Mouse (Mus musculus): ENCODE measurements at regions not wholly inside any gene's neighbourhood (a gene's known extent, or its start where the extent isn't known, plus 50 kb on each side); places are given as distances from the start of the nearest gene placed in this dataset.

DNA sequence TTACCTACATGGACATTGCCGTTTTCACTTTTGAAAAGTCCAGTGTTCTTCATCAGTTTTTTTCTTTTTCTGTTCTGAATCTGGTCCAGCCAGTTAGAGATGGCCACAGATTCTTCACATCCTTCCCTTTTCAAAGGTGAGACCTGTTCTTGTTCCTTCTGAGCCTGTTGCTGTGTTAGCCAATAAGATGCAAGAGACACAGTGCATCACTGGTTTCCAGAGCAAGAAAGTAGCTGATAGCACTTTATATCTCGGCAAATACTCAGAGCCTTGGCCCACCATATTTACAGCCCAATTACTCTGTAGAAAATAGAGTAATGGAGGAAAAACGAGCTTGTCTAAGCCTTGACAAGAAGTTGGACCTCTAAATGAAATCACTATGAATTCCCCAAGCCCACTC is 180.7 kb upstream of the Fbxl17 start:
- DNase-seq, result no peak
- no peaks in the 10 kb centered on the region for H3K27me3 ChIP-seq (ENCODE audit: control insufficient read depth, insufficient read depth, low read length)
- WGBS, result 79% methylated on average over 3 of the region's 3 CpGs
- H3K36me3 ChIP-seq (ENCODE audit: control insufficient read depth, insufficient read depth, low read length), result no peaks in the 10 kb centered on the region
- no peak overlapping the region for H3K4me3 ChIP-seq (ENCODE audit: control insufficient read depth, insufficient read depth, low read length)
- TF ChIP-seq POLR2A (IDR thresholded peaks at IDR 0.05; ENCODE audit: control insufficient read depth, extremely low read depth, insufficient read depth, low read length, poor library complexity) (no peak), CTCF (IDR thresholded peaks at IDR 0.05; ENCODE audit: borderline replicate concordance, control insufficient read depth, extremely low read depth, insufficient read depth, low read length, poor library complexity) (no peak)
- no peak overlapping the region for H3K27ac ChIP-seq (ENCODE audit: control insufficient read depth, insufficient read depth, low read length)
- no peaks in the 10 kb centered on the region for H3K4me1 ChIP-seq (replicated peaks; ENCODE audit: control insufficient read depth, insufficient read depth, low read length)

DNA sequence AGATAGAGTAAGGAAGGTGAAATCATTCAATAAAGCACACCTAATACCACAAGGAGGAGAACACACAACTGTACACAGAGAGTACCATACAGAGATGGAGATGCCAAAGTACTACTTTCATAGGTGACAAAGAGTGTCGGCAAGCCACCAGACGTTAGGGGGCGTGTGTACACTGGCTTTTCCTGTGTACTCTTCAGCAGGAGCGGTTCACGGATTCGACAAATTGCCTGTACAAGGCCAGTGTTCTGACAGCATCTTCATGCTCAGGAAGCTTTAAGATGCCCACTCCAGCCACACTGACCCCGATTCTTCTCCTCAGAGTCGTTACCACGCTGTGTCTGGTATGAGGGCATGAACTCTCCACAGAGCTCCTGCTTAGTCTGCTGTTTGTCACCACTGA is 179.5 kb upstream of the Fer start:
- Histone ChIP-seq H3K27me3 (ENCODE audit: control insufficient read depth, insufficient read depth, low read length) (no peaks in the 10 kb centered on the region), H3K36me3 (ENCODE audit: control insufficient read depth, insufficient read depth, low read length) (no peaks in the 10 kb centered on the region), H3K4me1 (replicated peaks; ENCODE audit: control insufficient read depth, insufficient read depth, low read length) (no peaks in the 10 kb centered on the region), H3K27ac (ENCODE audit: control insufficient read depth, insufficient read depth, low read length) (no peak overlapping the region), H3K4me3 (ENCODE audit: control insufficient read depth, insufficient read depth, low read length) (no peak overlapping the region)
- WGBS, result 86% methylated on average over 9 of the region's 9 CpGs
- no peak for DNase-seq
- TF ChIP-seq POLR2A (IDR thresholded peaks at IDR 0.05; ENCODE audit: control insufficient read depth, extremely low read depth, insufficient read depth, low read length, poor library complexity) (no peak), CTCF (IDR thresholded peaks at IDR 0.05; ENCODE audit: borderline replicate concordance, control insufficient read depth, extremely low read depth, insufficient read depth, low read length, poor library complexity) (no peak)

DNA sequence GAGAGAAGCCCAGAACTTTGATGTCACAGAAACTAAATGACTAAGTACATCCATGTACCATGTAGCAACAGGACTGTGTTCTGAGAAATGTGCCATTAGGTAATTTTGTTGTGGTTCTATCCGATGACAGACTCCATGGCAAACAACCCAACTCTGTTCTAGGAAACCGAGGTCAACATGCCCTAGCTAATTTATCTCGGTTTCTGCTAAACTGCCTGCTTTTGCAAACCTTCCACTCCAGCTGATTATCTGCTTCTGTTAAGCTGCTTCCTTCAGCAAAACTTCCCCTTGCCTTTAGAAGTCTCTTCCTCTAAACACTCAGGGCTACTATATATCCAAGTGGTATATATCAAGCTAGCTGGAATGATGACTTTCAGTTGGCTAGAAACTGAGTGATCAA is 178.8 kb upstream of the Fer start:
- no peak for DNase-seq
- Histone ChIP-seq H3K4me3 (ENCODE audit: control insufficient read depth, insufficient read depth, low read length) (no peak overlapping the region), H3K36me3 (ENCODE audit: control insufficient read depth, insufficient read depth, low read length) (no peaks in the 10 kb centered on the region), H3K27ac (ENCODE audit: control insufficient read depth, insufficient read depth, low read length) (no peak overlapping the region), H3K27me3 (ENCODE audit: control insufficient read depth, insufficient read depth, low read length) (no peaks in the 10 kb centered on the region), H3K4me1 (replicated peaks; ENCODE audit: control insufficient read depth, insufficient read depth, low read length) (no peaks in the 10 kb centered on the region)
- TF ChIP-seq POLR2A (IDR thresholded peaks at IDR 0.05; ENCODE audit: control insufficient read depth, extremely low read depth, insufficient read depth, low read length, poor library complexity), result no peak
- TF ChIP-seq CTCF (IDR thresholded peaks at IDR 0.05; ENCODE audit: borderline replicate concordance, control insufficient read depth, extremely low read depth, insufficient read depth, low read length, poor library complexity), result no peak
- 26% methylated on average over 3 of the region's 3 CpGs for WGBS

DNA sequence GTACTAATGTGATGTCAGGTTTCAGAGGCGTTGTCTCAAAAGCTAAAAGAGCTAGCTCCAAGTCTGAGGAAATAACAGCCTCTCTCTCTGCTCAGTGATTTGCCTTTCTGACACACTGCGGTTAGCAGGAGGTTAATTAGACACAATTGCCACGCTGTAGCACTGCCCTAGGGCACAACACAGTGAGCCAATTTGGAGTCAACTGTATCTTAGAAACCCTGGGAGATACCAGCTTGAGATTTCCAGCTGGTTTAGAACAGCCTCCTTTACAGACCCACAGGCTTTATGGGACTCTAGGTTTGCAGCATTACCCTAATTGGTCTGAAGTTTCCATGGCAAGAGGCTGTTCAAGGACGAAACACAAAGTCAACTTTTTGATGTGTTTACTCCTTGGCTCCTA is 176.9 kb upstream of the Fer start:
- DNase-seq, result no peak
- TF ChIP-seq POLR2A (IDR thresholded peaks at IDR 0.05; ENCODE audit: control insufficient read depth, extremely low read depth, insufficient read depth, low read length, poor library complexity), result no peak
- no peak for TF ChIP-seq CTCF (IDR thresholded peaks at IDR 0.05; ENCODE audit: borderline replicate concordance, control insufficient read depth, extremely low read depth, insufficient read depth, low read length, poor library complexity)
- 74% methylated on average over 4 of the region's 4 CpGs for WGBS
- Histone ChIP-seq H3K4me1 (replicated peaks; ENCODE audit: control insufficient read depth, insufficient read depth, low read length) (no peaks in the 10 kb centered on the region), H3K4me3 (ENCODE audit: control insufficient read depth, insufficient read depth, low read length) (no peak overlapping the region), H3K36me3 (ENCODE audit: control insufficient read depth, insufficient read depth, low read length) (no peaks in the 10 kb centered on the region), H3K27ac (ENCODE audit: control insufficient read depth, insufficient read depth, low read length) (no peak overlapping the region), H3K27me3 (ENCODE audit: control insufficient read depth, insufficient read depth, low read length) (no peaks in the 10 kb centered on the region)

DNA sequence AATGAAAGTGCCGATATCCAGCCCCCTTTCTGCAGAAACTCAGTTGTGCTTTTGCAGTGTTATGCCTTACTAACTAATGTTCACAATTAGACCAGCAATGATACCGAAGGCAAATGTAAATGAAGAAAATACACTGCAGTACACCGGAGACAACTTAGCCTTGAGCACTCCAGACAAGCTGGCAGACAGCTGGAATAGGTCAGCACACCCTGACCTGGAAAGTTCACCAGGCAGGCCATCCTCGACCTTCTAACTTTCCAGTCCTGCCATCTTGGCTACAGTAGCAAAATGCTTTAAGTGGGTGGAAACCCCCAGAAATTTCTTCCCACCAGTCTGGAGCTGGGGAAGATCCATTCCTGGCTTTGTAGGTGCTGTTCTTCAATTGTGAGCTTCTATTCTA is 176.5 kb upstream of the Fer start:
- Histone ChIP-seq H3K27me3 (ENCODE audit: control insufficient read depth, insufficient read depth, low read length) (no peaks in the 10 kb centered on the region), H3K27ac (ENCODE audit: control insufficient read depth, insufficient read depth, low read length) (no peak overlapping the region), H3K36me3 (ENCODE audit: control insufficient read depth, insufficient read depth, low read length) (no peaks in the 10 kb centered on the region), H3K4me1 (replicated peaks; ENCODE audit: control insufficient read depth, insufficient read depth, low read length) (no peaks in the 10 kb centered on the region), H3K4me3 (ENCODE audit: control insufficient read depth, insufficient read depth, low read length) (no peak overlapping the region)
- DNase-seq, result no peak
- WGBS, result 90% methylated on average over 4 of the region's 4 CpGs
- no peak for TF ChIP-seq POLR2A (IDR thresholded peaks at IDR 0.05; ENCODE audit: control insufficient read depth, extremely low read depth, insufficient read depth, low read length, poor library complexity)
- TF ChIP-seq CTCF (IDR thresholded peaks at IDR 0.05; ENCODE audit: borderline replicate concordance, control insufficient read depth, extremely low read depth, insufficient read depth, low read length, poor library complexity), result no peak

DNA sequence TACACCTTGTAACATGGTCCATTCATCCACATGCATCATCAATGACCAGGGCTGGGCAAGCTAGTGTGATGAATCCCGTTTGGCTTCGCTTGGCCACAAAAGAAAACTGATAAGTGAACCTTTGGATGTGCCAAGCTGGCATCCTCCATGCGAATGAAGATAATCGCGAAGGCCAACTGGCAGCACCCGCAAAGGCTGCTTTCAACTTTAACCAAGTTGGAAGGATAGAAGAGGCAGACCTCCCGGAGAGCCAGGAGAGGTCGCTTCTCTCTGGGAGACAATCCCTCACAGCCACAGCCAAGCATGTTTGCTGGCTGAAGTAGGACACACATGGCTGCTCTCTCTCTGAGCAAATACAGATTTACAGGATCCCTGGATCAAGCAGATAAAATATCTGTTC is 173.6 kb upstream of the Fer start:
- 92% methylated on average over 8 of the region's 8 CpGs for WGBS

More for the DNA sequence above, 173.6 kb upstream of the Fer start:
- DNase-seq, result no peak
- Histone ChIP-seq H3K4me3 (ENCODE audit: control insufficient read depth, insufficient read depth, low read length) (no peak overlapping the region), H3K27me3 (ENCODE audit: control insufficient read depth, insufficient read depth, low read length) (no peaks in the 10 kb centered on the region), H3K36me3 (ENCODE audit: control insufficient read depth, insufficient read depth, low read length) (no peaks in the 10 kb centered on the region), H3K27ac (ENCODE audit: control insufficient read depth, insufficient read depth, low read length) (no peak overlapping the region), H3K4me1 (replicated peaks; ENCODE audit: control insufficient read depth, insufficient read depth, low read length) (no peaks in the 10 kb centered on the region)
- TF ChIP-seq CTCF (IDR thresholded peaks at IDR 0.05; ENCODE audit: borderline replicate concordance, control insufficient read depth, extremely low read depth, insufficient read depth, low read length, poor library complexity) (no peak), POLR2A (IDR thresholded peaks at IDR 0.05; ENCODE audit: control insufficient read depth, extremely low read depth, insufficient read depth, low read length, poor library complexity) (no peak)
